Mouse (Mus musculus) WW6 (cell line): Measurements from ENCODE around the gene Slc25a11.
A peak's percentile ranks its signal among the peaks of the same experiment; 100 is the strongest.

Experiments used
- DNase-seq: peaks from one replicate; pipeline ENCODE4 v3.0.0-alpha.2; 2013; ENCODE audit warnings: low read depth, low spot score

Gene Slc25a11

DNA sequence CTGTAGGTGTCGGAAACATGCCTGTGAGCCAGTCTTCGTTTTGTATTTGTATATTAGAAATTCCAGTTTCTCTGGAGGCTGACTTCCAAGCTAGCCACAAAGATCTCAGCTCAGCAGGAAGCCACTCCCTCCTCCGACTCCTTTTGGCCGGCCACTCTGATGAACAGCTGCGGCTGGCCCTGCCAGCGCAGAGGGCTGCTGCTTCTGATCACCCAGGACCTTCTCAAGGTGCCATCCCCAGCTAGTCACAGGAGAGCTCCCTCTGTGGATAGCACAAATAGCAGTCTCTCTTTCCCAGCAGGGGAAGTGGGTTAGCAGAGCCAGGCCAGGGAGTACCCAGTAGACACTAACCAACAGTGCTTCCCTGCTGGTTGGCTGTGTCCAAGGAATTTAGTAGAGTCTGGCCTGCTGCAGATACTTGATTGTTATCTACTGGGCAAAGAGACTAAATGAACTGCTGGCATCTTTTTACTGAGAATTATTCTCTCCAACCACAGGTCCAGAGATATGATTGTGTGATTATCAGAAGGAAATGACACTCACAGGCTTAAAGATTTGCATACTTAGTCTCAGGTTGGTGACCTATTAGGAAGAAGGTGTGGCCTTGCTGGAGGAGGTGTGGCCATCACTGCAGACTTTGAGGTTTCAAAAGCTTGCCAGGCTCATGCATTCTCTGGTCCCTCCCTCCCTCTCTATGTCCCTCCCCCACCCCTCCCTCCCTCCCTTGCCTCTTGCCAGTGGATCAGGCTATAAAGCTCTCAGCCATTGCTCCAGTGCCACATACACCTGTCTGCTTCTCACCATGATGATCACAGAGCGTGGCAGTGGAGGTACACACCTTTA, 25.1 kb downstream of the Slc25a11 start:
- DNase-seq: no peak

DNA sequence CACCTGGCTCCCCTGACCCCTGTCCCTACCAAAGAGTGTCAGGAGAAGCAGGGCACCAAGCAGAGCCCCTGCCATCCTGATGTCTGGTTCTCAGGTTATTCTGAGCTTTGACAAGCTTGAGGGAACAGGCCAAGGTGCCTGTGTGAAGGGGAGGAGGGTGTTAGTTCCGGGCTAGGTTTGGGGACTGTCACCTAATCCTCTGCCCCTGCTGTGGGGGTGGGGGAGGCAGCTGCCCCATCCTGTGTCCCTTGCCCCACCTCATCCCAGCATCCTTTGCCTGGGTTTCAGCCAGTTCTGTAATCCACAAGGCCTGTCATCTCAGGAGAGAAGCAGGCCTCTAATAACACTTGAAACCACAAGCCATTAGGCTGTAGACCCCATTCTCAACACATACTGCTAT, 28.2 kb downstream of the Slc25a11 start, which contains the start of gene Chrne:
TSS of gene Chrne (minus strand) at position 116 of the 400 bp plus-strand sequence.
- no peak for DNase-seq

DNA sequence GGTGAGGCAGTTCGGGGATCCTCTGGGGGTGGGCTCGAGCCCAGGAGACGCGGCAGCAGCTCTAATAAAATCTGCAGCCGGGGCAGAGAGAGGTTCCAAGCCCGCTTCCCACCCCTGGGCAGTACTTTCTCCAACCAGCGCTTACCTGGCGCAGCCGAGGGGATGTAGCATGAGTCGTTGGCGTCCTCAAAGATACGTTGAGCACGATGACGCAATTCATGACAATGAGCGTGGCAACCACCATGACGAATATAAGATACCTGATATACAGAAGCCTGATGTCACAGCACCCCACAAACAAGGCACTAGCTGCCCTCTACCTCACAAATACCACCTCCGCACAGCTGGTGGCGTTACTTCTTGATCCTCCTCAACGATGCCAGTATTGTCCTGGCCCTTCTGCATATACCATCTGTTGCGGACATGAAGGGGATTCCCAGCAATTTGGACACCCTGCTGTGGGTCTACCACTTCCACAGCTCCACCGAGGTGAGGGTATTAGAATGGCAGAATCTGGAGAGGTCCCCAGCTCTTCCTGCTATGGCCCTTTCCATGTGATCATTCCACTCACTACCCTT, 31.7 kb downstream of the Slc25a11 start, which contains the start of gene 4930544D05Rik:
TSS of gene 4930544D05Rik (plus strand) at position 333 of the 578 bp plus-strand sequence.
- DNase-seq: no peak

DNA sequence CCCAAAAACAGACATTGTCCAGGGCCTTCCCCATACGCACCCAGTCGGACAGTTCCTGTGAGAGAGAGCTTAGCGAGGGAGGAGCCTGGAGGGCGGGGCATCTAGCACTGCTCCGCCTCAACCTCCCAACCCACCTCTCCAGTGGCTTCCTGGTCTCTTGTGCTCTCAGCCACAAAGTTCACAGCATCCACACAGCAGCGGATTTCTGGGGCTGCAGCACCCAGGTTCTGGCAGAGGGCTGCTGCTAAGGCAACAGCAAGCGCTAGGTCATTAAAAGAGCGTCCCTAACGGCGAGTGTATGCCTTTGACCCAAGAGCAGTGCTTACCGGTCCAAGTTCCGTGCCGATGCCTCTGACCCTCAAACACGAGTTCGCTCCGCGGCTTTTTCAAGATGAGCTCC, 32.2 kb downstream of the Slc25a11 start:
- peak; percentile 71 for DNase-seq

DNA sequence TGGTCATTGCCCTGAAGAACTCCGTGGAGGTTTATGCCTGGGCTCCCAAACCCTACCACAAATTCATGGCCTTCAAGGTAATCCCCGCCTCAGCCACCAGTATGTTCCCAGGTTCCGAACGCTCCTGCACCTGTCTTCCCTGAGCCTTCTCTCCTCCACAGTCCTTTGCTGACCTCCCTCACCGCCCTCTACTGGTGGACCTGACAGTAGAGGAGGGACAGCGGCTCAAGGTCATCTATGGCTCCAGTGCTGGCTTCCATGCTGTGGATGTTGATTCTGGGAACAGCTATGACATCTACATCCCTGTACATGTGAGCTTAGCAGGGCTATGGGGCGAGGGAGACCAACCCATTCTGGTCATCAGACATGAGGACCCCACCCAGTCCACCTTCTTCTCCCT, 34.8 kb downstream of the Slc25a11 start:
- no peak for DNase-seq

DNA sequence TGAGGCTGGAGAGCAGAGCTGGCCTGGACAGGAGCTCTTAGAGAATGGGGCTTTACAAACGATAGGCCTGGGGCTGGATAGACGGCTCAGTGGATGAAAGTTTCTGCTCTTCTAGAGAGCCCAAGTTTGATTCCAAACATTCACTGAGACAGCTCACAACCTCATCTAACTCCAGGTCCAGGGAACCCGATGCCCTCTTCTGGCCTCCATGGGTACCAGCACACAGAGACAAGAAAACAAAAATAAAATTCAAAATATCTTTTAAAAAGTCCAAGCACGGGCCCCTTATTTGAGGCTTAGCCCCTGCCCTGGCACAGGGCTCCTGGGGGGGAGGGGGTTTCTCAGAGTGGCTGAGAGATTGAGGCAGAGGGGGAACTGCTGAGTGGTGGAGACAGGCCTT, 36.5 kb downstream of the Slc25a11 start:
- DNase-seq: no peak

DNA sequence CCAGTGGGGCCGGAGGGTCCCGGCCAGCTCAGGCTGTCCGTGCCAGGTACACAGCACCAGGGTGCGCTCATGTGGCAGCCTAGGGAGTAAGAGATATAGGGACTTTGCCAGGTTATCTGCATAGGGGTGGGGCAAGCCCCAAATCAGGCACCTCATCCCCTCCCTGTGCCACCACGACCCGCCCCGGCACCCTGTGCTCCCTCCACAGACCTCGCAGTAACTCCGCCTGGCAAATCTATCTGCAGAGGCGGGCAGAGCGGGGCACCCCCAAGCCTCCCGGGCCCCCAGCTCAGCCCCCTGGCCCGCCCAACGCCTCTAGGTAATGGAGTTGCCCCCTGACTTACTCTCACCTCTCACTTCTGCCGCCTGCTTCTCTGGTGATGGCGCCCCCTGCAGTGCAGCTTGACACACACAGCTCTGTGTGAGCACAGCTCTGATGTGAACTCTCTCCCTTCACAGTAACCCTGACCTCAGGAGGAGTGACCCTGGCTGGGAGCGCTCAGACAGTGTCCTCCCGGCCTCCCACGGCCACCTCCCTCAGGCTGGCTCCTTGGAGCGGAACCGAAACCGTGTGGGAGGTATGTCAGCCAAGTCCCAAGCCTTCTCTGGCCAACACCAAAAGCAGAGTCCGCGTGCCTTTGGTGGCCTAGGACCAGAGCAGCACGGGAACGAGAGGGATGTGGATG, 38.8 kb downstream of the Slc25a11 start:
- peak; percentile 50 for DNase-seq

DNA sequence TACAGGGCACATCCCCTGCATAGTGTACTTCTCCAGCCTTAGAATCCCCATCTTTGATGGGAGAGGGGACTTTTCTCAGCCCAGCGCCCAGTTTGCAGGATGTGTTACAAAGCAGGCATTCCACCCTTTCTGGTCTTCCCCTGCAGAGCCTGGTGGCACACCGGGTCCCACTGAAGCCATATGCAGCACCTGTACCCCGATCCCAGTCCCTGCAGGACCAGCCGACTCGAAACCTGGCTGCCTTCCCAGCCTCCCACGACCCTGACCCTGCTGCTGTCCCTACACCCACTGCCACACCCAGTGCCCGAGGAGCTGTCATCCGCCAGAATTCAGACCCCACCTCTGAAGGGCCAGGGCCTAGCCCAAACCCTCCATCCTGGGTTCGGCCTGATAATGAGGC, 39.7 kb downstream of the Slc25a11 start:
- DNase-seq: no peak

DNA sequence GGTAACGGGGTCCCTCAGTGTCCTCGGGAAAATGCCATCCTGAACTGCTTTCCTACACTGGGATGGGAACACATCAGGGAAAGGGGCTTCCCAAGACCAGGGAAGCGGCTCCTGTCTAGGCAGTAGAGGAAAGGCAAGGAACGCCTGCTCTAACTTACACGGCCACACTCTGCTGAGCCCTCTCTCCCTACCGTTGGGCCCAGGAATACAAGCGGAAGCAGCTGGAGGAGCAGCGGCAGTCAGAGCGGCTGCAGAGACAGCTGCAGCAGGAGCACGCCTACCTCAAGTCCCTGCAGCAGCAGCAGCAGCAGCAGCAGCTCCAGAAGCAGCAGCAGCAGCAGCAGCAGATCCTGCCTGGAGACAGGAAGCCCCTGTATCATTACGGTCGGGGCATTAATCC, 40.6 kb downstream of the Slc25a11 start:
- no peak for DNase-seq

DNA sequence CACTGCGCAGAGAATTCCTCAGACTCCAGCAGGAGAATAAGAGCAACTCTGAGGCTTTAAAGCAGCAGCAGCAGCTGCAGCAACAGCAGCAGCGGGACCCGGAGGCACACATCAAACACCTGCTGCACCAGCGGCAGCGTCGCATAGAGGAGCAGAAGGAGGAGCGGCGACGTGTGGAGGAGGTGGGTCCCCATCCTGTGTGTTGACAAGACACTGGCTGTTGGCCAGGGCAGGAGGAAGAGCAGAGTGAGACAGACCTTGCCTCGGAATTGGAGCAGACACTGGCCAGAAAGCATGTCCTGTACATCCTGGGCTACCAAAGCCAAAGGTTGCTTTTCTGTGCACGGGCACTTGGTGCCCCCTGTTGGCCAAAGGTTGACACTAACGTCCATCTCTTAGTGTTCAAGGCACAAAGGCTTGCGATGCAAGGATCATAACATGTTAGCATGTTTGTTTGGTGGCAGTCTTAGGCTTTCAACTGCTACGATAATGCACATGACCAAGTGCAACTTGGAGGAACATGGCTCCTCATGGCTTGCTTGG, 42.2 kb downstream of the Slc25a11 start:
- DNase-seq: peak; percentile 54

DNA sequence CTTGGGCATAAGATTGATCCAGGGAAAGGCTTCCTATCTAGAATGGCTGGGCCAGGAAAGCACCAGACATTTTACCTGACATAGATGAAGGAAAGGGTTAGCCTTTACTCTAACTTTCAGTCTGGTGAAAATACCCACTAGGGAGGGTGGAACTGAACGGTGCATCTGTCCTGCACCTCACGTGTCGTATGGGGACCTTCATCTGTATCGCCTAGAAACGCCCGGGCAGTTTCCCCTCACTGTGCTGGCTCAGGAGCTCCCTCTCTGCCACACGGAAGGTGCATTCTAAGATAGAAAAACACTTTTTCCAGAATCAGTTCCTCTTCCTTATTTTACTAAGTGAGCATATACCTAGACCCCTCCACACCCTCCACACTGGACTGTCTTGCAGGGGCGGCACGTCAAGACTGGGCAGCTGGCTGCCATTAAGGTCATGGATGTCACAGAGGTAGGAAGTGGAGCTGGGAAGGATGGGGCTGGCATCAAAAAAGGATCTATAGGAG, 48.8 kb downstream of the Slc25a11 start:
- no peak for DNase-seq

DNA sequence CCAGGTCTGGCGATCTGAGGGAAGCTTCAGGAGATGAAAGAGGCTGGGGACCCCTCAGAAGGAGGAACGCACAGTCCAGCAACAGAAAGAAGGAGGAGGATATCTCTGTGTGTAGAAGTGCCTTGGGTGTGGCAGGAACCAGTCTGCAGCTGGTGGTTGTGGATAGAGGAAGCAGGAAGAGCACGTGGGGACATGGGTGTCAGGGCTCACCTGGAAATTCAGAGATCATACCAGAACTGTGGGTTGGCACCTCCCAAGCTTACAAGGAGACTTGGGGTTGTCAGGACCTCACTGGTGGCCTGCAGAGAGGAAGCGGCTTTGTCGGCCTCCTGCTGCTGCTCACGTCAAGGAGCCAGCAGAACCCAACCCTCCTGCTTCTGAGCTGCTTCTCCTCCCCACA, 50.0 kb downstream of the Slc25a11 start:
- DNase-seq: no peak

DNA sequence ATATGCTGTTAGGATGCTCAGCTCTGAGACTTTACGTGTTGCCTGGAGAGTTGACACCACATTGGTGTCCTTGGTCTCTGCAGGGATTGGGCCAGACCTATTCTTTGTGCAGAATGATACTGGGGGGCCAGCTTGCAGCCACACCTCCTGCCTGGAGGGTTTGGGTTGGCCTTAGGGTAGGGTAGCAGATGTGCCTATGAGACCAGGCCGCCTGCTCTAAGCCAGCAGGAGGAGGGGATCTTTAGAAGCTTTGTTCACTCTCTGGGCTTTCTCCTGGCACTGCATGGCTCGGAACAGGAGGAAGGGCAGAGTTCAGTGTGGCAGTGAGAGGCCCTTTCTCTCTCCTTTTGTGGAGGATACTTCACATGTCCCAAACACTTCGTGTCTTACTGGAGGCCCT, 51.2 kb downstream of the Slc25a11 start:
- DNase-seq: no peak

DNA sequence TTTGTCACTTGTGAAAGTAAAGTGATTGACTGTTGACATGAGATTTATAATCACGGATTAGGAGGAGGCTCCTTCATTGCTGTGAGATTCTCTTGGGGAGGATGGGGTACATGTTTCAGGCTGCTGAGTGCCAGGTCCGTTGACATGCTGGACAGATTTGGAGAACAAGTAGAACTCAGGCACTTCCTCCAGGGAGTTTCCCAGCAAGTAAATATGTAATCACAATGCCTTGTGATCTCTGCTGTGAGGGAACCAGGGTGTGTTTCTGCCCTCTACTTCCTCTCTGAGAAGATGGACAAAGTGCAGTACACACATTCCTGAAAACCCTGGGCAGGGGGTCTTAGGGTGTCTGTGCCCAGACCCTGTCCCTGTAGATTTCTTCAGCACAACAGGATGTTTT, 51.6 kb downstream of the Slc25a11 start:
- no peak for DNase-seq

DNA sequence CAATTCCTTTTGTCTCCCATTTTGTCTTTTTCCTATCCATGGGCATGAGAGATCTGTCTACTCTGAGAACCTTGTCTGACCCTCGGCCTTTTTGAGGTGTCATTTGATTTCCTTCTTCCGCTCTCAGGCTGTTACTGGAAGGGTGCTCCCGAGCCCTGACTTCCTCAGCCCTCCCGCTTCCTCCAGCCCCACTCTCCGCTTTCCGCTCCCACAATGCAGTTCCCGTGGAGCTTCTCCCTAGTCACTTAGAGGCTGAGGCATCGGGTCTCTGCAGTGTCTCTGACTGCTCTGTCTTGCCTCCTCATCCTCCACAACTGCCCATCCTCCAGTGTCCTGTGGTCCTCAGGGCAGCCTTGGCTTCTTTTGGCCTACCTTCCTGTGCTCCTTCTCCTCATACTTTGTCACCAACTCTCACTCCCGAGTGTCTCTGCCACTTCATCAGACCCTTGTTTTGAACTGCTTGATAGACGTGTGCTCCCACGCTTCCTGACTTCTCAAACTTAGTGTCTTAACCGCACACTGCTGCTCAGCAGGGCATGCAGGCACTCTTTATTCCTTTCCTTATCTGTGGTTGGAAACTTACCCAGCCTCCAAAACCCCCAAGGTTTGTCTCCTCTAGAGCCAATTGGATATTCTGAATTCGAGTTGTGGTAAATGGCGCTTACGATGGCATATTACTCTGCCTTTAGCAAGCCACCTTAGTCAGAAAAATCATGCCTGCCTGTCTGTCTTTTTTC, 52.9 kb downstream of the Slc25a11 start:
- no peak for DNase-seq
